Mouse (Mus musculus): ENCODE data around the gene Cog5.

DNA sequence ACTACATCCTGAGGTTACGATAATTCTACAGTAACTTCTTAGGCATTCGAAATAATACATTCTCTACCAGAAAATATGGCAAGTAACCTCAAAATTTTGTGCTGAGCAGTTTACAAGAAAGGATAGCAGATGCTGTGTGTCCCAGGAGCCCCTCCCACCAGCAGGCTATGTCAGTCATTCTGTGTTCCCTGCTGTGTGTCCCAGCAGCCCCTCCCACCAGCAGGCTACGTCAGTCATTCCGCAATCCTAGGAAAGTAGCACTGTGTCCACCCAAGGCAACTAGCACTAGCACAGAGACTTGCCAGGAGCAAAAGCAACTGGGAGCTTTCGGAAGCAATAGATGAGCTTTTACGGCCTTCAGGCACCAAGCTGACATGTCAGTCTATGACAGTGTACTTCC is 309.4 kb downstream of the Cog5 start:
- no peak for TF ChIP-seq CTCF (IDR thresholded peaks at IDR 0.05; ENCODE audit: extremely low read depth, insufficient read length, insufficient replicate concordance, low read depth, low read length)
- no peak for TF ChIP-seq POLR2A (IDR thresholded peaks at IDR 0.05; ENCODE audit: low read depth, low read length)

Data from small intestine, adult 2 months (tissue).